Mouse (Mus musculus): ENCODE measurements around the gene Sin3b. TPM values are rescaled to one million over a fixed set of nuclear protein-coding genes. Genes with fewer than 3 reads are reported as not detected.
A peak's percentile ranks its signal among the peaks of the same experiment; 100 is the strongest.
"Not testable (repeated sequence)": the region's sequence is repeated elsewhere in the genome, so short reads cannot be mapped to it uniquely, and the experiment has no call there.

Gene Sin3b
- 230 and 253 TPM in 2 replicates for polyA plus RNA-seq (2014; fragmentation: Nextera tagmentation; extraction: Ambion mirVana)

- Histone ChIP-seq H3K27ac (ENCODE audit: low read depth, low read length) (0 out of 2 replicates have a peak within 1 kb of the TSS, but pooled peaks have one; percentile 21), H3K36me3 (ENCODE audit: control insufficient read depth, insufficient read depth, low read length) (peaks cover 36% of the 10 kb centered on the region), H3K9ac (ENCODE audit: low read length) (peak within 1 kb of the TSS; percentile 91), H3K4me2 (ENCODE audit: low read length) (peak within 1 kb of the TSS; percentile 96), H3K4me1 (ENCODE audit: control insufficient read depth, insufficient read depth, low read length) (peaks cover 5% of the 10 kb centered on the region), H3K27me3 (replicated peaks; ENCODE audit: control insufficient read depth, insufficient read depth, low read length) (no peaks in the 10 kb centered on the region), H3K9me3 (replicated peaks; ENCODE audit: control insufficient read depth, low read length) (no peaks in the 10 kb centered on the region), H3K4me3 (ENCODE audit: low read depth, low read length) (peak within 1 kb of the TSS; percentile 92)
- DNase-seq (ENCODE audit: low spot score) = peak; percentile 93
- WGBS = 14% methylated on average over 55 of the region's 56 CpGs
- ATAC-seq = peak; percentile 99
Observed at GRCm38 (mm10) chr8:72722769-72723650, at the start of gene Sin3b. TSS of gene Sin3b (plus strand) at chr8:72723285.

GRCm38 (mm10) chr8:72674184-72674583, 48.9 kb upstream of the Sin3b start:
- Histone ChIP-seq H3K36me3 (ENCODE audit: control insufficient read depth, insufficient read depth, low read length) (no peaks in the 10 kb centered on the region), H3K27me3 (replicated peaks; ENCODE audit: control insufficient read depth, insufficient read depth, low read length) (no peaks in the 10 kb centered on the region), H3K9ac (ENCODE audit: low read length) (no peak overlapping the region), H3K4me1 (ENCODE audit: control insufficient read depth, insufficient read depth, low read length) (no peaks in the 10 kb centered on the region), H3K27ac (ENCODE audit: low read depth, low read length) (no peak overlapping the region), H3K9me3 (replicated peaks; ENCODE audit: control insufficient read depth, low read length) (no peaks in the 10 kb centered on the region), H3K4me3 (ENCODE audit: low read depth, low read length) (no peak overlapping the region), H3K4me2 (ENCODE audit: low read length) (no peak overlapping the region)
- WGBS = 82% methylated on average over 2 of the region's 2 CpGs
- no peak for DNase-seq (ENCODE audit: low spot score)
- ATAC-seq = no peak

GRCm38 (mm10) chr8:72676436-72676835, 46.6 kb upstream of the Sin3b start:
- 57% methylated on average over 4 of the region's 4 CpGs for WGBS
- Histone ChIP-seq H3K36me3 (ENCODE audit: control insufficient read depth, insufficient read depth, low read length) (no peaks in the 10 kb centered on the region), H3K9ac (ENCODE audit: low read length) (no peak overlapping the region), H3K4me2 (ENCODE audit: low read length) (no peak overlapping the region), H3K27me3 (replicated peaks; ENCODE audit: control insufficient read depth, insufficient read depth, low read length) (no peaks in the 10 kb centered on the region), H3K9me3 (replicated peaks; ENCODE audit: control insufficient read depth, low read length) (no peaks in the 10 kb centered on the region), H3K27ac (ENCODE audit: low read depth, low read length) (no peak overlapping the region), H3K4me3 (ENCODE audit: low read depth, low read length) (no peak overlapping the region), H3K4me1 (ENCODE audit: control insufficient read depth, insufficient read depth, low read length) (no peaks in the 10 kb centered on the region)
- DNase-seq (ENCODE audit: low spot score) (no peak), ATAC-seq (no peak)

GRCm38 (mm10) chr8:72676844-72677243, 46.2 kb upstream of the Sin3b start:
- not testable (repeated sequence) for H3K27me3 ChIP-seq (replicated peaks; ENCODE audit: control insufficient read depth, insufficient read depth, low read length); H3K9ac ChIP-seq (ENCODE audit: low read length); H3K36me3 ChIP-seq (ENCODE audit: control insufficient read depth, insufficient read depth, low read length); DNase-seq (ENCODE audit: low spot score); ATAC-seq; H3K4me3 ChIP-seq (ENCODE audit: low read depth, low read length); H3K27ac ChIP-seq (ENCODE audit: low read depth, low read length); H3K4me2 ChIP-seq (ENCODE audit: low read length); H3K4me1 ChIP-seq (ENCODE audit: control insufficient read depth, insufficient read depth, low read length); H3K9me3 ChIP-seq (replicated peaks; ENCODE audit: control insufficient read depth, low read length)
- WGBS = 27% methylated on average over 2 of the region's 2 CpGs

GRCm38 (mm10) chr8:72677331-72677730, 45.8 kb upstream of the Sin3b start:
- no peak overlapping the region for H3K27ac ChIP-seq (ENCODE audit: low read depth, low read length)
- no peaks in the 10 kb centered on the region for H3K9me3 ChIP-seq (replicated peaks; ENCODE audit: control insufficient read depth, low read length)
- DNase-seq (ENCODE audit: low spot score) = no peak
- H3K36me3 ChIP-seq (ENCODE audit: control insufficient read depth, insufficient read depth, low read length) = no peaks in the 10 kb centered on the region
- WGBS = 60% methylated on average over 5 of the region's 5 CpGs
- no peak overlapping the region for H3K4me2 ChIP-seq (ENCODE audit: low read length)
- H3K27me3 ChIP-seq (replicated peaks; ENCODE audit: control insufficient read depth, insufficient read depth, low read length) = no peaks in the 10 kb centered on the region
- no peak overlapping the region for H3K9ac ChIP-seq (ENCODE audit: low read length)
- H3K4me1 ChIP-seq (ENCODE audit: control insufficient read depth, insufficient read depth, low read length) = no peaks in the 10 kb centered on the region
- no peak for ATAC-seq
- no peak overlapping the region for H3K4me3 ChIP-seq (ENCODE audit: low read depth, low read length)

- Histone ChIP-seq H3K4me2 (ENCODE audit: low read length) (no peak overlapping the region), H3K4me1 (ENCODE audit: control insufficient read depth, insufficient read depth, low read length) (no peaks in the 10 kb centered on the region), H3K9me3 (replicated peaks; ENCODE audit: control insufficient read depth, low read length) (no peaks in the 10 kb centered on the region), H3K27me3 (replicated peaks; ENCODE audit: control insufficient read depth, insufficient read depth, low read length) (no peaks in the 10 kb centered on the region), H3K27ac (ENCODE audit: low read depth, low read length) (no peak overlapping the region), H3K9ac (ENCODE audit: low read length) (no peak overlapping the region), H3K4me3 (ENCODE audit: low read depth, low read length) (no peak overlapping the region), H3K36me3 (ENCODE audit: control insufficient read depth, insufficient read depth, low read length) (no peaks in the 10 kb centered on the region)
- peak; percentile 79 for DNase-seq (ENCODE audit: low spot score)
- 10% methylated on average over 3 of the region's 3 CpGs for WGBS
- ATAC-seq = peak; percentile 58; the same call in 1 of the 2 replicates
Observed at GRCm38 (mm10) chr8:72680133-72680532, 43.0 kb upstream of the Sin3b start.

- ATAC-seq = no peak
- no peak overlapping the region for H3K9ac ChIP-seq (ENCODE audit: low read length)
Observed at GRCm38 (mm10) chr8:72682051-72682687, 40.9 kb upstream of the Sin3b start.

GRCm38 (mm10) chr8:72683010-72683521, 40.0 kb upstream of the Sin3b start:
- no peaks in the 10 kb centered on the region for H3K4me1 ChIP-seq (ENCODE audit: control insufficient read depth, insufficient read depth, low read length)
- no peak overlapping the region for H3K4me2 ChIP-seq (ENCODE audit: low read length)
- no peak overlapping the region for H3K9ac ChIP-seq (ENCODE audit: low read length)
- no peak overlapping the region for H3K4me3 ChIP-seq (ENCODE audit: low read depth, low read length)
- no peaks in the 10 kb centered on the region for H3K9me3 ChIP-seq (replicated peaks; ENCODE audit: control insufficient read depth, low read length)
- ATAC-seq (no peak), DNase-seq (ENCODE audit: low spot score) (no peak)
- H3K27ac ChIP-seq (ENCODE audit: low read depth, low read length) = no peak overlapping the region
- WGBS = 66% methylated on average over 2 of the region's 2 CpGs
- no peaks in the 10 kb centered on the region for H3K27me3 ChIP-seq (replicated peaks; ENCODE audit: control insufficient read depth, insufficient read depth, low read length)
- no peaks in the 10 kb centered on the region for H3K36me3 ChIP-seq (ENCODE audit: control insufficient read depth, insufficient read depth, low read length)

More at GRCm38 (mm10) chr8:72682051-72682687, 40.9 kb upstream of the Sin3b start:
- Histone ChIP-seq H3K4me1 (ENCODE audit: control insufficient read depth, insufficient read depth, low read length) (no peaks in the 10 kb centered on the region), H3K27ac (ENCODE audit: low read depth, low read length) (no peak overlapping the region), H3K36me3 (ENCODE audit: control insufficient read depth, insufficient read depth, low read length) (no peaks in the 10 kb centered on the region), H3K9me3 (replicated peaks; ENCODE audit: control insufficient read depth, low read length) (no peaks in the 10 kb centered on the region), H3K4me3 (ENCODE audit: low read depth, low read length) (no peak overlapping the region), H3K27me3 (replicated peaks; ENCODE audit: control insufficient read depth, insufficient read depth, low read length) (no peaks in the 10 kb centered on the region), H3K4me2 (ENCODE audit: low read length) (no peak overlapping the region)
- no peak for DNase-seq (ENCODE audit: low spot score)
- 83% methylated on average over 4 of the region's 4 CpGs for WGBS

Data from forebrain, embryonic 14.5 days (tissue).